17 mouse cellular contexts compared by ENCODE assay signal in genomic region chr10:95525037-95525675, GRCm38 (mm10).
"Had no signal": no experiment of that assay in that cellular context is flagged by ENCODE, and none has a peak within 500 bp of the region (broad histone marks: within the 10 kb centered on the region; RNA-seq: fewer than 3 reads in every experiment).

No protein-coding gene starts in this region.

- H3K27ac ChIP-seq: kidney, postnatal 0 days; layer of hippocampus, adult 2 months; left cerebral cortex, adult 2 months; liver, embryonic 13.5 days; macrophage; midbrain, embryonic 12.5 days; midbrain, embryonic 15.5 days; neural tube, embryonic 13.5 days had no signal

- H3K9ac ChIP-seq: liver, embryonic 13.5 days; midbrain, embryonic 12.5 days; midbrain, embryonic 15.5 days; neural tube, embryonic 13.5 days had no signal

- H3K36me3 ChIP-seq: midbrain, embryonic 15.5 days had no signal

- H3K4me1 ChIP-seq: midbrain, embryonic 15.5 days had no signal

- H3K27me3 ChIP-seq: liver, embryonic 13.5 days; midbrain, embryonic 12.5 days; midbrain, embryonic 15.5 days; neural tube, embryonic 13.5 days had no signal

- ATAC-seq: midbrain, embryonic 15.5 days had no signal

- H3K4me3 ChIP-seq: layer of hippocampus, adult 2 months; left cerebral cortex, adult 2 months; liver, embryonic 13.5 days; midbrain, embryonic 12.5 days; midbrain, embryonic 15.5 days; neural tube, embryonic 13.5 days had no signal

- DNase-seq: kidney, adult 2 months; kidney, postnatal 25 days; layer of hippocampus, postnatal 36 days; liver, embryonic 13.5 days; lung, adult 2 months; lung, postnatal 10 days; retina, postnatal 1 day; thymus, adult 2 months; thymus, postnatal 14 days; thymus, postnatal 4 days had no signal

- H3K4me2 ChIP-seq: liver, embryonic 13.5 days; midbrain, embryonic 12.5 days; midbrain, embryonic 15.5 days; neural tube, embryonic 13.5 days had no signal

- H3K9me3 ChIP-seq: liver, embryonic 13.5 days; midbrain, embryonic 12.5 days; midbrain, embryonic 15.5 days; neural tube, embryonic 13.5 days had no signal
